Mouse (Mus musculus) forebrain, embryonic 16.5 days (tissue): ENCODE data around the gene Agbl3. TPM values are rescaled to one million over a fixed set of nuclear protein-coding genes. Genes with fewer than 3 reads are reported as not detected.

Source experiments
- ATAC-seq: fragments of 200-750 bp; cut with Nextera tagmentation; 2 replicates; pipeline ENCODE4 v1.8.0; 2017; ENCODE audit warnings: mild to moderate bottlenecking, moderate library complexity
- H3K27ac ChIP-seq: fragments of 300-500 bp; sonication (generic); 2 replicates; pipeline ENCODE4 v1.5.1; 2014; ENCODE audit warnings: low read length, control low read depth
- H3K27me3 ChIP-seq: fragments of 300-500 bp; sonication (generic); replicated peaks from 2 replicates; pipeline ENCODE4 v1.6.1; 2014; ENCODE audit warnings: low read length; ENCODE audit not compliant: control insufficient read depth, insufficient read depth
- H3K36me3 ChIP-seq: fragments of 300-500 bp; sonication (generic); 2 replicates; pipeline ENCODE4 v1.6.1; 2014; ENCODE audit not compliant: control insufficient read depth, insufficient read depth
- H3K4me1 ChIP-seq: fragments of 300-500 bp; sonication (generic); replicated peaks from 2 replicates; pipeline ENCODE4 v1.6.1; 2014; ENCODE audit warnings: low read length; ENCODE audit not compliant: control insufficient read depth, insufficient read depth
- H3K4me2 ChIP-seq: fragments of 300-500 bp; sonication (generic); 2 replicates; pipeline ENCODE4 v1.6.1; 2014; ENCODE audit warnings: mild to moderate bottlenecking, low read length, control low read depth
- H3K4me3 ChIP-seq: fragments of 300-500 bp; sonication (generic); replicated peaks from 2 replicates; pipeline ENCODE4 v1.5.1; 2014; ENCODE audit warnings: mild to moderate bottlenecking, low read length, control low read depth
- H3K9ac ChIP-seq: fragments of 300-500 bp; sonication (generic); replicated peaks from 2 replicates; pipeline ENCODE4 v1.6.1; 2014; ENCODE audit warnings: low read depth, low read length, control low read depth
- H3K9me3 ChIP-seq: fragments of 300-500 bp; sonication (generic); 2 replicates; pipeline ENCODE4 v1.6.1; 2016; ENCODE audit warnings: low read length; ENCODE audit not compliant: control insufficient read depth
- WGBS: fragments of 180-500 bp; shearing (Covaris S2); extraction: QIAGEN DNeasy Blood & Tissue Kit; methylation state at CpG from one replicate; pipeline ENCODE4 v1.1.7; 2014; 5-methylcytosine and 5-hydroxymethylcytosine counted together
- polyA plus RNA-seq: library from polyadenylated mRNA; unstranded; fragments of >200 nt; fragmentation: Nextera tagmentation; extraction: Ambion mirVana; gene quantifications from 2 replicates; pipeline ENCODE4 v1.2.1, GENCODE M21; 2015

Agbl3 gene
- polyA plus RNA-seq, 1 experiment from 2014 or later = 7.5 TPM

DNA sequence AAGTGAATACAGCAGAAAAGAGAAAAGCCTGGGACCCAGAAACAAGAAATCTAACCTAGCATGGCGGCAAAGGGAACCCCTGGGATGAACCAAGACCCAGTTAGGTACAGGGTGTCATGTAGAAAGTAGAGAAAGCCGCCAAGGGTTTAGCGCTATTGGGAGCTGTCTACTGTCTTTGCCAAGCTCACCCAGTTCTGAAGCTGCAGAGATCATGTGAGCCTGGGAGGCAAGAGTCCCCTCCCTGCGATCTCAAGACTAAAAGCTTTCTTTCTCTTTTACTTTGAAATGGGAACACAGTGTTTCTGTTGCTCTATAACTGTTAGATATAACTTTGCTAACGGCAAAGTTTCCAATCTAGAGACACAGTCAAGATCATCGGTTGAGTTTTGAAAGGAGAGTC is 82.1 kb downstream of the Agbl3 start:
- Histone ChIP-seq H3K4me2 (no peak overlapping the region), H3K9me3 (no peaks in the 10 kb centered on the region), H3K27ac (no peak overlapping the region), H3K4me3 (no peak overlapping the region), H3K9ac (no peak overlapping the region), H3K4me1 (no peaks in the 10 kb centered on the region), H3K36me3 (no peaks in the 10 kb centered on the region), H3K27me3 (no peaks in the 10 kb centered on the region)
- ATAC-seq = no peak
- WGBS = 91% methylated on average over 6 of the region's 6 CpGs

DNA sequence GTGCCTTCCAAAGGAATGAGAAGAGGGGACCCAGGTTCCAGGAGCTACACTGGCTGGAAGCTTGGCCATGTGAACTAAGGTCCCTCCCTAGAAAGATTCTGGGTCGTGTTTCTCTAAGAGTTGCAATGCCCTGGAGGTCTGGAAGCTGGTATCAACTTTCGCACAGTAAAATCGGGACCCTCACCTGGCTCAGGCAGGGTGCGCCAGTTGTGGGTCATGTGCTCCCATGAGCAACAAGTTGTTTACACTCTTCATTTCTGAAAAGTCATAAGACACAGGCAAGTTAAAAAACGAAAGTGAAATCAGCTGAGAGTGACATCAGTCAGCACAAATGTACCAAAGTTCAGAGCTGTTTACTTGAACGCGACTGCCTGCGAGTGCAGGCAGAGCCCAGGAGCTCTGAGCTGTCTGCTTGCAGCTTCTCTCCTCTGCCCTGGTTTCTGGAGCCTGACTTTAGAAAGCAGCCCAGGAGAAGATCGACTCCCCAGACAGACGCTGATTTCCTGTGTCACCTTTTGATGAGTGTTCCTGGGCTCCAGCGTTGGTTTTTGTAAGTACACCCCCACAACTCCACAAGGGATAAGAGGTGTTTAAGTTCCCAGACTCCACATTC is 82.7 kb downstream of the Agbl3 start, which contains the start of gene Tmem140:
Gene Tmem140 (plus strand): TSS at position 356 of the 613 bp plus-strand sequence.
- H3K27ac ChIP-seq = no peak within 1 kb of the TSS
- no peak within 1 kb of the TSS for H3K9ac ChIP-seq
- H3K4me2 ChIP-seq = no peak within 1 kb of the TSS
- ATAC-seq = no peak
- no peak within 1 kb of the TSS for H3K4me3 ChIP-seq
- H3K9me3 ChIP-seq = no peaks in the 10 kb centered on the region
- no peaks in the 10 kb centered on the region for H3K27me3 ChIP-seq
- H3K4me1 ChIP-seq = no peaks in the 10 kb centered on the region
- H3K36me3 ChIP-seq = no peaks in the 10 kb centered on the region
- 75% methylated on average over 11 of the region's 11 CpGs for WGBS

GRCm38 (mm10) chr6:34863786-34864514 is 83.7 kb downstream of the Agbl3 start:
- Histone ChIP-seq H3K4me1 (no peaks in the 10 kb centered on the region), H3K9ac (no peak overlapping the region), H3K27me3 (no peaks in the 10 kb centered on the region), H3K9me3 (no peaks in the 10 kb centered on the region), H3K4me3 (no peak overlapping the region), H3K27ac (no peak overlapping the region), H3K4me2 (no peak overlapping the region), H3K36me3 (no peaks in the 10 kb centered on the region)
- ATAC-seq = no peak
- 74% methylated on average over 9 of the region's 9 CpGs for WGBS

DNA sequence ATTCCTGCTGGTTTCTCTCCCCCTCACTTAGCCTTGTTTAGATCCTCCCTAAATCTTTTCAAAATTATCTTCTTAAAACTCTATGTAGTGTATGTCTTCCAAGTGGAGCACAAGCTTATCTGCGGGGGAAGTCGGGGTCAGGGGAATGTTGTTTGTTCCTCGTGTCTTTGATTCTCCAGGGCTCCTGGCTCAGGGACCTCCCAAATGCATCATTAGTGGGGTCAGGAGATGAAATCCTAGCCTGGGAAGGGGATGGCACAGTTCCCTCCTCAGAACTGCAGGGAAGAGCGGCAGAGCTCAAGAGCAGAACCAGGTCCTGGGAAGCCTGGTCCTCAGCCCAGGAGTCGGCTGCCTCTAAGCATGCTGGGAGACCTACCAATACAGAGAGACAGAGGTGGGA is 85.0 kb downstream of the Agbl3 start:
- no peak overlapping the region for H3K27ac ChIP-seq
- H3K4me1 ChIP-seq = no peaks in the 10 kb centered on the region
- H3K9me3 ChIP-seq = no peaks in the 10 kb centered on the region
- no peak for ATAC-seq
- no peak overlapping the region for H3K9ac ChIP-seq
- no peaks in the 10 kb centered on the region for H3K36me3 ChIP-seq
- 78% methylated on average over 5 of the region's 5 CpGs for WGBS
- H3K4me3 ChIP-seq = no peak overlapping the region
- no peaks in the 10 kb centered on the region for H3K27me3 ChIP-seq
- H3K4me2 ChIP-seq = no peak overlapping the region

DNA sequence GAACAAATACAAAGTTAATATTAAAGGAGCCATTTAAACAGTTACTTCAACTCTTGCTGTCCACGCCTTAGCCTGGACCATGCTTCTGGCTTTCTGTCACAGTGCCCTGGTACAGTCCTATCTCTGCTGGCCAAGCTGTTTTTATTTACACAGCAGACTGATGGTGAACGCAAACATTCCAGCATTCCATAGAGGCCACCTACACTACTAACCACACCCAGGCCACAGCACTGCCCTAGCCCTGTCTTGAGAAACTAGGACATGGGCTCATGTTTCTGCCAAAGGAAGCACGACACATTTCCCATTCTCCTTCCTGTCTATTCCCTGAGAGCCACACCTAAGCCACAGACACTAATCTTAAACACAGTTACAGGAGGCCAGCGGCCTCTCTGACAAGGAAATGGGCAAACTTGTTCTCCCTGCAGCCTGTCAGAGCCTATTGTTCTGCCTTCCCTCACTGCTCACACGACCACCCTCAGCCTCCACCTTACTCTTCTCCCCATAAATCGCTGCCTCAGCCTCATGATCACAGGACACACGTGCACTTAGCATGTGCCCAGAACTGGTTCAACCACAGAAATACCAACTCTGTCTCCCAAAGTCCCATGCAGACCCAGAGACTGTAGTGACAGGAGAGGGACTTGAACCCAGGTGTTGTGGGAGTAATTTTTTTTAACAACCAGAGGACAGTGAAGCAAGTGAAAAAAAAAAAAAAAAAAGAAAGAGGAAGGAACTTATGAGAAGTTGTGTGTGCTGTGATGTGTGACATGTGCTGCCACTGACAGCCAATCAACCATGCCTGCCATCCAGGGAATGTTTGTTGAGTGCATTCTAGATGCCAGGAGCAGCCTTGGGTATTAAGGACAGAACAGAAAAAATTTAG is 85.7 kb downstream of the Agbl3 start:
- WGBS = 72% methylated on average over 7 of the region's 7 CpGs
- no peak overlapping the region for H3K4me2 ChIP-seq
- ATAC-seq = no peak
- H3K36me3 ChIP-seq = no peaks in the 10 kb centered on the region
- H3K27ac ChIP-seq = no peak overlapping the region
- H3K27me3 ChIP-seq = no peaks in the 10 kb centered on the region
- H3K4me3 ChIP-seq = no peak overlapping the region
- H3K9me3 ChIP-seq = no peaks in the 10 kb centered on the region
- no peaks in the 10 kb centered on the region for H3K4me1 ChIP-seq
- no peak overlapping the region for H3K9ac ChIP-seq

GRCm38 (mm10) chr6:34866786-34867185 is 86.6 kb downstream of the Agbl3 start:
- no peak for ATAC-seq
- Histone ChIP-seq H3K4me2 (no peak overlapping the region), H3K9me3 (no peaks in the 10 kb centered on the region), H3K27ac (no peak overlapping the region), H3K27me3 (no peaks in the 10 kb centered on the region), H3K4me3 (no peak overlapping the region), H3K36me3 (no peaks in the 10 kb centered on the region), H3K4me1 (no peaks in the 10 kb centered on the region), H3K9ac (no peak overlapping the region)
- 51% methylated on average over 8 of the region's 8 CpGs for WGBS

DNA sequence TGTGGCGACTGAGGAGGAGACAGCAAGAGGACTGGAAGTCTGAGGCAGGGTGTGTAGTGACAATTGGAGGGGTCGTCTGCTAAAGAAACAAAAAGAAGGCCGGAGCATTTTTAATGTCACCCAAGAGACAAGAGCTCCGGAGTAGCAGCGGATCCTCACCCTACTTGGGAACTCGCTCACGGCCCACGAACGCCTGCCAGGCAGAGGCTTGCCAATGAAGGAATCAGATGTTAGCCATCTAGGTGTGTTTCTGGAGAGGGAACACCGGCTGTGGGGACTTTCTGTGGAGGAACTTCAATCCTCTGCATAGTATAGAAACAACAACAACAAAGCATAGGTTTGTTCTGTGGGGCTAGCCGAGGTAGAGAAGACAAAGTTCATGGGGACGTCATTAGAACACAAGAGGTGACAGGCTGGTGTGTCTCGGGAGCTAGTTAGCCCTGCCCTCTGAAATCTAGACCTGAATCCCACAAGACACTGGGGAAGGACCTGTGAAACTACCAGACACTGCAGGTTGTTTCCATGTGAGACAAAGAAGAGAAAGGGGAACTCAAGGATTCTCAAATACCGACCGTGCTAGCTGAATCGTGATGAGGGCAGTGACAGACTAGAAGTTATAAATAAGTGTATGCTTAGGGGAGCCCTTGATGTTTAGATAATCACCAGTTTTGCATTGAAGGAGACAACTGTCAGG is 87.2 kb downstream of the Agbl3 start:
- ATAC-seq = no peak
- Histone ChIP-seq H3K4me3 (no peak overlapping the region), H3K27ac (no peak overlapping the region), H3K27me3 (no peaks in the 10 kb centered on the region), H3K9ac (no peak overlapping the region), H3K4me2 (no peak overlapping the region), H3K9me3 (no peaks in the 10 kb centered on the region), H3K36me3 (no peaks in the 10 kb centered on the region), H3K4me1 (no peaks in the 10 kb centered on the region)
- 81% methylated on average over 16 of the region's 16 CpGs for WGBS

- no peak overlapping the region for H3K4me2 ChIP-seq
- H3K27ac ChIP-seq = no peak overlapping the region
- WGBS = 85% methylated on average over 10 of the region's 10 CpGs
- no peak overlapping the region for H3K4me3 ChIP-seq
- no peak for ATAC-seq
- H3K9me3 ChIP-seq = no peaks in the 10 kb centered on the region
- no peak overlapping the region for H3K9ac ChIP-seq
- no peaks in the 10 kb centered on the region for H3K36me3 ChIP-seq
- no peaks in the 10 kb centered on the region for H3K4me1 ChIP-seq
- H3K27me3 ChIP-seq = no peaks in the 10 kb centered on the region
Measured at GRCm38 (mm10) chr6:34867995-34868350, 87.7 kb downstream of the Agbl3 start.
